Mouse (Mus musculus): ENCODE data around the gene Adamts4.
"Not testable (repeated sequence)": the region's sequence is repeated elsewhere in the genome, so short reads cannot be mapped to it uniquely, and the experiment has no call there.

Adamts4 gene

DNA sequence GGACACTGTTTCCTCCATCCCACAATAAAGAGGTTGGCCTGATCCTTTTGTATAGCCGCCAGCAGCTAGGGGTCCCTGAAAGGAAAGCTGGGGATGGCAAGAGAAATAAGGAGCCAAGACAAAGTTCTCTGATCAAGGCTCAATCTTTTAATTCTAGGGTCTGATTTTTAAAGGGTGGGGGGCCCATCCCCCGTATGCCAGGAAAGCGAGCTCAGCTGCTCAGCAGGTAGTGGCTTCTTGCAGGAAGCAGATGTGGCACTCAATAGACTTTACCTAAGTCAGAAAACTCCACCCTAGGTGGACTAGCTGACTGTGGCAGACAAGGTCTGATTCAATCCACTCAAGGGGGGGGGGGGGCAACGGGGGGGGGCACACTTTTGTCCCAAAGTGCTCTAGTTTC is 23.4 kb upstream of the Adamts4 start:
- in situ Hi-C loops (cut with MboI; ENCODE audit: low pct_unique_long_range_greater_than_20kb in 1 of 2, low sequenced_read_pairs in 2 of 2, unreplicated experiment in 1 of 2): no loop called here

DNA sequence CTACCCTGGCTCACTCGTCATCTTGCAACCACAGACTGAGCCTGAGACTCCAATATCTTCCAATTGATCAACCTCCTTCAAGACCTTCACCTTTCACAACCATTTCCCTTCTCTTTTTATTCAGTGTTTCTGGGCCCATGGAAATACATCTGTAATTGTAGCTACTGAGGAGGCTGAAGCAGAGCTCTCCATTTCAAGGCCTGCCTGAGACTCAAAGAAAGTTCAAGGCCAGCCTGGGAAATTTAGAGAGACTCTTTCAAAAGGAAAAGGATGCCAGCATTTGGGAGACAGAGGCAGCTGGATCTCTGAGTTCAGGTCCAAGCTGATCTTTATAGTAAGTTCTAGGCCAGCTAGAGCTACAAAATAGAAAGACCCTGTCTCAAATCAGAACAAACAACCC is 22.3 kb upstream of the Adamts4 start:
- in situ Hi-C loops (cut with MboI; ENCODE audit: low pct_unique_long_range_greater_than_20kb in 1 of 2, low sequenced_read_pairs in 2 of 2, unreplicated experiment in 1 of 2): no loop called here

GRCm38 (mm10) chr1:171229750-171230149 is 20.5 kb upstream of the Adamts4 start:
- in situ Hi-C loops (cut with MboI; ENCODE audit: low pct_unique_long_range_greater_than_20kb in 1 of 2, low sequenced_read_pairs in 2 of 2, unreplicated experiment in 1 of 2): no loop called here

GRCm38 (mm10) chr1:171230215-171230614 is 20.0 kb upstream of the Adamts4 start:
- in situ Hi-C loops (cut with MboI; ENCODE audit: low pct_unique_long_range_greater_than_20kb in 1 of 2, low sequenced_read_pairs in 2 of 2, unreplicated experiment in 1 of 2): no loop called here

DNA sequence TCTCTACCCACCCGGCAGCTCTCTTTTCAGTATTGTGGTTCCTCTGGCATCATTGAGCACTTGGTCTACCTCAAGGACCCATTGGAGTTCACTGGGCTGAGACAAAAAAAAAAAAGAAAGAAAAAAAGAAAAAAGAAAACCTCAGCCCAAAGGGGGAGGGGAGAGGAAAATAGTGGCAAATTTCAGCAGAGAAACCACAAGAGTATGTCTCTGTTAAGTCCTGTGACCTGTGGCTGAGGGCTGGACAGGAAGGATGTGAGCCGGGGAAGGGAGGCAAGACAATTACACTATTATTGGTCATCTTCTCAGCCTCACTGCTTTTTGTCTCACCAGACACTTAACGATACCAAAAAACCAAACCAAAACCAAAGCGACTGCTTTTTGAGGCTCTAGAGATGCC is 18.4 kb upstream of the Adamts4 start:
- in situ Hi-C loops (cut with MboI; ENCODE audit: low pct_unique_long_range_greater_than_20kb in 1 of 2, low sequenced_read_pairs in 2 of 2, unreplicated experiment in 1 of 2): no loop called here

DNA sequence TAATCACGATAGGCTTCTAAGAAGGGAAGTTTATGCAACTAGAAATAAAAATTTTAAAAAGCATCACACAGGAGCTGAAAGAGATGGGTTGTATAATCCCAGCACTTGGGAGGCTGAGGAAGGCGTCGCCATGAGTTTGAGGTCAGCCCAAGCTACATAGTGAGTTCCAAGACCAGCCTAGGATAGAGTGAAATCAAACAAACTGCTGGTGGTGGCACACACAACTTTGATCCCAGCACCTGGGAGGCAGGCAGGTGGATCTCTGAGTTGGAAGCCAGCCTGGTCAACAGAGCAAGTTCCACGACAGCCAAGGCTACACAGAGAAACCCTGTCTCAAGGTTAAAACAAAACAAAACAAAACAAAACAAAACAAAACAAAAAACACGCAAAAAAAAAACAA is 17.9 kb upstream of the Adamts4 start:
- in situ Hi-C loops (cut with MboI; ENCODE audit: low pct_unique_long_range_greater_than_20kb in 1 of 2, low sequenced_read_pairs in 2 of 2, unreplicated experiment in 1 of 2): no loop called here

DNA sequence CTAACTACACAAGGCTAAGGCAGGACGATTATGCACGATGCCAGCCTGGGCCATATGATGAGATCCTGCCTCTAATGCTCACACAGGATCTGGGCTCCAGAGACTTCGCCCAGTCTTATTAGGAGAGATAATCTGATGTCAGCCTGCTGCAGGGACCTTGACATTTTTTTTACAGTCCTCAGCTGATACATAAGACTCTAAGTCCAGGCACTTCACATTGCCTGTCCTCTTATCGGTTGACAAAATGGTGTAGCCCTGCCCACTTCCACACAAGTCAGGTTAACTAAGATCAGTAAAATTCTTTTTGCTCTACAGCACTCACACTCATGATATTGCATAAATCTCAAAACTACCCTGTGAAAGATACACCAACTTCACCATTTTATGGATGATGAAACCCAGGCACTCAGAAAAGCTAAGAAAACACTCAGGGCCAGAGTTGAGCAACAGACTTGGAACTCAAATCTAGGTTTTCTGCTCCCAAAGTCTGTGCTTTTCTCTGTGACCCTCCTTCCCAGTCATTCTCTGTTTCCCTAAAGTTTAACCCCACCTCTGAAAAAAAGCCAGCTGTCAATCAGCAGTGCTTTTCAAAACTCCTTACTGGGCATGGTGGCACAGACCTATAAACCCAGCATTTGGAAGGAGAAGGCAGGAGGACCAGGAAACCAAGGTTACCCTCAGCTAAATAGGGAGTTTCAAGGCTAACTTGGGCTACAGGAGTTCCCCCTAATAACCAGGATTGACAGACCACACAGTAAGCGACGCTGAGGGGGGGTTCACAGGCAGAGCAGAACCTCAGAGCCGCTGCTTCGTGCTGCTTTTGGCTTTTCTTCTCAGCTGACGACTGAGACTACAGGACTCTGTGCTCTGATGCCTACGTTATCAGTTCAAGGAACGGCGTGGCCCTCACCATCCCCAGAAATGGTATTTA is 17.2 kb upstream of the Adamts4 start:
- in situ Hi-C loops (cut with MboI; ENCODE audit: low pct_unique_long_range_greater_than_20kb in 1 of 2, low sequenced_read_pairs in 2 of 2, unreplicated experiment in 1 of 2): no loop called here

- in situ Hi-C loops (cut with MboI; ENCODE audit: low pct_unique_long_range_greater_than_20kb in 1 of 2, low sequenced_read_pairs in 2 of 2, unreplicated experiment in 1 of 2): no loop called here
These were observed 16.1 kb upstream of the Adamts4 start, which contains the start of gene Fcer1g for GRCm38 (mm10) chr1:171234126-171234525. TSS of gene Fcer1g (minus strand) at chr1:171234365.

- in situ Hi-C loops (cut with MboI; ENCODE audit: low pct_unique_long_range_greater_than_20kb in 1 of 2, low sequenced_read_pairs in 2 of 2, unreplicated experiment in 1 of 2): no loop called here
These were observed 15.7 kb upstream of the Adamts4 start for GRCm38 (mm10) chr1:171234538-171234937.

DNA sequence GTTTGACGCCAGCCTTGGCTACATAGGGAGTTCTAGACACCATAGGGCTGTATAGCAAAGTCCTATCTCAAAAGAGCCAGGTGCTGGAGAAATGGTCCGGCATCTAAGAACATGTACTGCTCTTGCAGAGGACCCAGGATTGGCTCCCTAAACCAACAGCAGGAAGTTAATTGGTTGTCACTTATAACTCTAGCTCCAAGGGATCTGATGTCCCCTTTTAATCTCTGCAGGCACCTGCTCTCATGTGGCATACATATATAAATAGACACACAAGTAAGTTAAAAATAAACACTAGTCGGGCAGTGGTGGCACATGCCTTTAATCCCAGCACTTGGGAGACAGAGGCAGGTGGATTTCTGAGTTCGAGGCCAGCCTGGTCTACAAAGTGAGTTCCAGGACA is 14.4 kb upstream of the Adamts4 start:
- in situ Hi-C loops (cut with MboI; ENCODE audit: low pct_unique_long_range_greater_than_20kb in 1 of 2, low sequenced_read_pairs in 2 of 2, unreplicated experiment in 1 of 2): no loop called here

GRCm38 (mm10) chr1:171237438-171237837 is 12.8 kb upstream of the Adamts4 start:
- in situ Hi-C loops (cut with MboI; ENCODE audit: low pct_unique_long_range_greater_than_20kb in 1 of 2, low sequenced_read_pairs in 2 of 2, unreplicated experiment in 1 of 2): no loop called here

- in situ Hi-C loops (cut with MboI; ENCODE audit: low pct_unique_long_range_greater_than_20kb in 1 of 2, low sequenced_read_pairs in 2 of 2, unreplicated experiment in 1 of 2): no loop called here
These were observed 11.8 kb upstream of the Adamts4 start for GRCm38 (mm10) chr1:171238463-171238862.

DNA sequence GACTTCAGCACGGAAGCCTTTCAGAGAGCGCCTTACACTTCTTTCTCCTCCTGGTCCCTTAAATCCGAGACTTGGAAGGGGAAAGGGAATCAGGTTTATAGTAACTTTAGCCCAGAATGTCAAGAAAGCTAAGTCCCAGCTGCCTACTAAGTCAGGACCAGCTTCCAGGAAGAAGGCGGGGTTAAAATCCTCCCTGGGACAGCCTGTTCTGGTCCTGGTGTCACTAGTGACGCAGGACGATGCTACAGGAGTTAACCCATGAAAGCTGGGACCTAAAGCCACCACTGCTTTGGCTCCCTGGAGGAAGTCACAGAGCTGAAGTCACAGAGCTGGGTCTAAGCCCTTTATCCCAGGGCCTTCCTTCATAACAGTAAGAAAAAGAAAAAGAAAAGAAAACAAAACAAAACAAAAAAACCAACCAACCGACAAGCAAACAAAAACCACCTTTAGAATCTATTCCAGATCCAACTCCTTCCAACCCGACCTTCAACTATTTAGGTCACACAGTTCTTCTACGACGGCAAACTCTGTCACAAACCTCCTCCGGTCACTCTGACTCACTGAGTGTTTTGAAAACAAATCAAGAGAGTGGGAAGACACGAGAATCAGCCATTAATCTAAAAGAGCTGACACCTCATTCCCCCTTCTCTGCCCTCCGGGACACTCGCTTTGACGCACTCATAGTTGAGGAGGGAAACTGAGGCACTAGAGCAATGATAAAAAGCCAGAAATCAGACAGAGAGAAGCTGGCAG is 10.1 kb upstream of the Adamts4 start:
- in situ Hi-C loops (cut with MboI; ENCODE audit: low pct_unique_long_range_greater_than_20kb in 1 of 2, low sequenced_read_pairs in 2 of 2, unreplicated experiment in 1 of 2): no loop called here

GRCm38 (mm10) chr1:171240911-171241310 is 9.3 kb upstream of the Adamts4 start:
- in situ Hi-C loops (cut with MboI; ENCODE audit: low pct_unique_long_range_greater_than_20kb in 1 of 2, low sequenced_read_pairs in 2 of 2, unreplicated experiment in 1 of 2): no loop called here

GRCm38 (mm10) chr1:171241952-171242351 is 8.3 kb upstream of the Adamts4 start:
- in situ Hi-C loops (cut with MboI; ENCODE audit: low pct_unique_long_range_greater_than_20kb in 1 of 2, low sequenced_read_pairs in 2 of 2, unreplicated experiment in 1 of 2): not testable (repeated sequence)

DNA sequence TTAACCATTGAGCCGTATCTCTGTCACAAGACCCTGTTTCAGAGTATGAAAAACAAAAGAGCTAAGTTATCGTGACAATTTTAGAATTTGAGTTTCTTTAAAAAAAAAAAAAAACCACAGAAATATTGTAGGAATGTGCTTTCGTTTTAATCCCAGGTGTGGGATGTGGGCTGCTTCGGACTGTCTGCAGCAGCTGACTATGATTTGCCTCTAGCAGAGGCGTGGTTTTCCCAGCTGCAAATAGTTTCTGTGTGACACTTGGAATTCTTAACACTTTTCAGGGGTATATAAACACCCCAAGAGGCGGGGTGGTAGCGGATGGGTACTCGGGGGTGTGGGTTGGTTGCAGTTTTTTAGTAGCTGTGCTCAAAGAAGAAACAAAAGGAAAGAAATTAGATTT is 4.9 kb upstream of the Adamts4 start:
- in situ Hi-C loops (cut with MboI; ENCODE audit: low pct_unique_long_range_greater_than_20kb in 1 of 2, low sequenced_read_pairs in 2 of 2, unreplicated experiment in 1 of 2): no loop called here

DNA sequence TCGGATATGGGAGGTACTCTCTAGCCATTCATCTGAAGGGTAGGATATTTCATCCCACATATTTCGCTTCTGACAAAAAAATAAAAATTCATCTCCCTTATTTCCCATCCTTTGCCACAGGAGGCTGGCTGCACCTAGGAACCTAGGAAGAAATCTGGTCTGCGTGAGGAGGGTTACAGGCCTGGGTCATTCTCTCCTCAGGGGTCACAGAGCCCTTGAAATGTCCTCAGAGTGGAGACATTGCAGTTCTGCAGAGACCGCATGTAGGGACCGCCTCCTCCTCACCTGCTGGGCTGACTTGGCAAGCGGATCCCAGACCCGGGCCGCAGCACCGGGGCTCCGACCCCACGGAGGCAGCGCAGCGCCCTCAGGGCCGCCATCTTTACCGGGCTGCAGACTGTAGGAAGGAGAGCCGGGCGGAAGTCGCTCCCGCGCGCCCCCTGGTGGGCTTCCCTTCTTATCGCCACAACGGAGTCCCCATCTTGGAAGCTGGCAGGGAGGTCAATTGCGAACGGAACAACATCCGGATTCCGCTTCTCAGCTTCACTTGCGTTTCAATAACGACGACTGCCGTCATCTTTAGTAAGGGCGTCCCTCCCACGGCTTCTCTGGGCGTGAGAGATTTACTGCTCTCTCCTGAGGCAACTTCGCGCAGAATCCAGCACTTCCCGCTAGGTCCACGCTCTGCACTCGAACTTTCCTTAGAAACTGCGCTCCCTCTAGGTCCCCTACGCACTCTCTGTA is 3.3 kb upstream of the Adamts4 start:
- in situ Hi-C loops (cut with MboI; ENCODE audit: low pct_unique_long_range_greater_than_20kb in 1 of 2, low sequenced_read_pairs in 2 of 2, unreplicated experiment in 1 of 2): no loop called here

DNA sequence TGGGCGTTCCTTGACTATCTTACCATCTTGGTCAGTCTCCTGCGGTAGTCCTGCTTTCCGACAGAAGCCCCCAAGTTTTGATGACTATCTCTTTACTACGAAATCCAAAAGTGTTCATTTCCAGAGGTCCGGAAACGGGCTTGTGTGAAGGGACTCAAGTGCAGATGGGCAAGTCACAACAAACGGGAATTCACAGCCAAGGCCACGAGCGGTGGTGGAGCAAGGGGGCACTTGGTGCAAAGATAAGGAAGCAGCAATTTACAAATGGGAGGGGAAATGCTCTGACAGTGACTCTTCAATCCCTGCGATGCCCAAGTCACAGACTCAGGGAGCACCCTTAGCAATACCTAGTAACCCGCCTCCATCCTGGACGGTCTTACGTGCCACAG is 2.8 kb upstream of the Adamts4 start:
- in situ Hi-C loops (cut with MboI; ENCODE audit: low pct_unique_long_range_greater_than_20kb in 1 of 2, low sequenced_read_pairs in 2 of 2, unreplicated experiment in 1 of 2): no loop called here

DNA sequence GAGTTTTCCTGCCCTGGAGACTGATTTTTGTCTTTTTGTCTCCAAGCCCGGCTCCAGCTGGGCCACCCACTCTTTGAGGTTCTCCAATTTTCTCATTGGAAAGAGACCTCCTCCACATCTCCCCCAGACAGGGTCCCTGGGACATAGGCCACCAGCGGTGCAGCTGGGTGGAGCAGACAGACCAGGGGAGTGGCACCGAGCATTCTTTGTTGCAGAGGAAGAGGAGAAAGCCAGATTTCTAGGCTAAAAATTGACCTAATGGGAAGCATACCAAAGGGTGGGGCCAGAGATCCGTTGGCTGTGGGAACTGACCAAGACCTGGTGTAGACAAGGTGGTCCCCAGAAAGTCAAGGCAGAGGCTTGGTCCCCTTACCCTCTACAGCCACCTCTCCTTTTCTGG is 2.3 kb upstream of the Adamts4 start:
- in situ Hi-C loops (cut with MboI; ENCODE audit: low pct_unique_long_range_greater_than_20kb in 1 of 2, low sequenced_read_pairs in 2 of 2, unreplicated experiment in 1 of 2): no loop called here

Data from mouse embryonic stem cell (cell line).